Mouse (Mus musculus) fibroblast of lung, adult 2 months (primary cell): ENCODE data around the gene Nrp2.

Source experiments
- DNase-seq: peaks from one replicate; pipeline ENCODE4 v3.0.0-alpha.2; 2011; ENCODE audit warnings: low read depth

The Nrp2 gene

GRCm38 (mm10) chr1:62751011-62752006, 48.2 kb downstream of the Nrp2 start:
- DNase-seq = peak; percentile 75

- no peak for DNase-seq
Observed at GRCm38 (mm10) chr1:62752055-62752454, 49.0 kb downstream of the Nrp2 start.

- DNase-seq = no peak
Observed at GRCm38 (mm10) chr1:62752661-62753333, 49.7 kb downstream of the Nrp2 start.

- no peak for DNase-seq
Observed at GRCm38 (mm10) chr1:62754066-62754835, 51.2 kb downstream of the Nrp2 start.

- DNase-seq = no peak
Observed at GRCm38 (mm10) chr1:62760086-62760485, 57.0 kb downstream of the Nrp2 start.

- no peak for DNase-seq
Observed at GRCm38 (mm10) chr1:62760565-62760964, 57.5 kb downstream of the Nrp2 start.

- DNase-seq = no peak
Observed at GRCm38 (mm10) chr1:62763779-62764178, 60.7 kb downstream of the Nrp2 start.

- no peak for DNase-seq
Observed at GRCm38 (mm10) chr1:62765171-62765570, 62.1 kb downstream of the Nrp2 start.

- no peak for DNase-seq
Observed at GRCm38 (mm10) chr1:62766766-62767165, 63.7 kb downstream of the Nrp2 start.

GRCm38 (mm10) chr1:62767611-62768010, 64.5 kb downstream of the Nrp2 start:
- DNase-seq = no peak

GRCm38 (mm10) chr1:62770576-62770975, 67.5 kb downstream of the Nrp2 start:
- DNase-seq = no peak

- DNase-seq = no peak
Observed at GRCm38 (mm10) chr1:62772391-62772790, 69.3 kb downstream of the Nrp2 start.

GRCm38 (mm10) chr1:62773105-62773920, 70.2 kb downstream of the Nrp2 start:
- no peak for DNase-seq

GRCm38 (mm10) chr1:62773921-62774191, 70.8 kb downstream of the Nrp2 start:
- DNase-seq = no peak

GRCm38 (mm10) chr1:62774288-62775218, 71.5 kb downstream of the Nrp2 start:
- no peak for DNase-seq

GRCm38 (mm10) chr1:62777320-62778235, 74.5 kb downstream of the Nrp2 start:
- no peak for DNase-seq

GRCm38 (mm10) chr1:62778910-62779309, 75.8 kb downstream of the Nrp2 start:
- DNase-seq = no peak

GRCm38 (mm10) chr1:62780068-62780761, 77.1 kb downstream of the Nrp2 start:
- DNase-seq = no peak

GRCm38 (mm10) chr1:62782155-62782554, 79.1 kb downstream of the Nrp2 start:
- DNase-seq = no peak
